Comparison of ENCODE assay signal across 20 mouse cellular contexts in the genomic region with DNA sequence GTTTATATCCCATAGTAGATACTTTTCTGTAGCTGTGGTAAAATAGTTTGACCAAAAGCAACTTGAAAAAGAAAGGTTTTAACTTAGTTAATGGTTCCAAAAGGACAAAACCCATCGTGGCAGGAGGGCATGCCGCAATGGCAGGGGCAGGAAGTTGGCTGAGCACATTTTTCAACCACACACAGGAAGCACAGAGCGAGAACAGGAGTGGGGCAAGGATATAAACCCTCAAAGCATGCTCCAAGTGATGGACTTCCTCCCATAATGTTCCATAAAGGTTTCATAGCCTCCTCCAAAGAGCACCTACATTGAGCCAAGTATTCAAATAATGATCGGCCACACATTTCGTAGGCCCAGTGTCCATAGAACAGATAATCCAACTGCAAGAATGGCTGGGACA.
"Had no signal": no experiment of that assay in that cellular context is flagged by ENCODE, and none has a peak within 500 bp of the region (broad histone marks: within the 10 kb centered on the region; RNA-seq: fewer than 3 reads in every experiment).

No protein-coding gene starts in this region.

- H3K4me3 ChIP-seq: liver, embryonic 15.5 days; lung, embryonic 15.5 days; megakaryocyte, embryonic 14.5 days; midbrain, embryonic 13.5 days; midbrain, embryonic 15.5 days; neural tube, embryonic 12.5 days had no signal

- H3K27ac ChIP-seq: liver, embryonic 15.5 days; lung, embryonic 15.5 days; macrophage; midbrain, embryonic 13.5 days; midbrain, embryonic 15.5 days; neural tube, embryonic 12.5 days had no signal

- ATAC-seq: liver, postnatal 0 days; lung, postnatal 0 days; midbrain, embryonic 13.5 days; midbrain, embryonic 15.5 days had no signal

- DNase-seq: liver, postnatal 0 days; lung, adult 2 months; lung, postnatal 14 days; lung, postnatal 36 days; retina, postnatal 1 day; right cerebral cortex, adult 18-20 months; right cerebral cortex, postnatal 25 days; right cerebral cortex, postnatal 4 days; spleen, adult 18-20 months; thymus, adult 18-20 months; thymus, postnatal 14 days; thymus, postnatal 36 days had no signal
